In the genomic region with DNA sequence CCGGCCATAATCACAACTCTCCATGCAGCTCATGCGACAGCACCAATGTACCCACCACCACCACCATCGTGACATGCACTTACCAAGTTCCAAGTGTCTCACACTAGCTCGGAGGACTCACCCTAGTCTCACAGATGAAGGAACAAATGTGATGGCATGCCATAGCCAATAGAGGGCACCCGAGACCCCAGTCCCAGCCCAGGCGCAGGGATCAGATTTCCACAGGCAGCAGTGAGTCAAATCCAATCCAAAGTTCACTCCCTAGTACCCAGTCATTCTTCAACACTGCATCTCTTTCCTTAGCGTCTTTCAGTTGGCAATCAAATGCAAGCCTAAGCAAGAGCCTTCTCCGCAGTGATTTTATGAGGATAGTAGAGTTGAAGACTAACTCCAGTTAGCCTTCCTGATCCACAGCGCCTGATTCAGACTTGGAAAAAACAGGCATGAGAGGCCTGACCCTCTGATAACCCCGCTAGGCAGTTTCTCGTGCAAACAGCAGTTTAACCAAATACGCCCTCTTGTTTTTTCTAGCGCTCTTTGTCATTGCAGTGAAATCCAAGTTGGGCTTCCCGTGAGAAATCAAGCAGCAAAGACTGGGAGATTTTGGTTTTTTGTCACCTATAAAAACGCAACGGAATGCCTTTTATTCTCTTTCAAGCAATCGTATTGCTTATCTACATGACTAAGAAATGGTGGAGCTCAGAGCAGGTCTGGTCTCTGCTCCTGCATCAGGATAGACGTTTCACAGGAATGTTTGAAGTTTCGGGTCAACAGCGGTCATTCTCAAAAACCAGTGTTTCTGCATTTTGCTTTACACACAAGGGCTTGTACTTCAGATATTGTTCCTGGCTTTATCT, we compare ENCODE assay signal across 7 mouse cellular contexts. TPM values are rescaled to one million over a fixed set of nuclear protein-coding genes. Genes with fewer than 3 reads are reported as not detected.
DNase-seq lines count a peak whose midpoint lies in the region; ATAC-seq and TF ChIP-seq lines count a peak whose summit lies in the region.

No protein-coding gene starts in this region.

- no peak overlapping the region for H3K9ac ChIP-seq in lung, embryonic 14.5 days

- peak overlapping the region; percentile 45 for H3K4me2 ChIP-seq in lung, embryonic 14.5 days

- 31% methylated on average over 20 of the region's 20 CpGs for WGBS in kidney, adult 2 months
- WGBS in lung, embryonic 14.5 days, result 15% methylated on average over 20 of the region's 20 CpGs
- 11% methylated on average over 20 of the region's 20 CpGs for WGBS in small intestine, adult 2 months

- no peaks in the 10 kb centered on the region for H3K27me3 ChIP-seq in kidney, adult 2 months (replicated peaks; ENCODE audit: control insufficient read depth, insufficient read depth, low read length)
- H3K27me3 ChIP-seq in lung, embryonic 14.5 days (ENCODE audit: insufficient read depth, low read length), result no peaks in the 10 kb centered on the region
- no peaks in the 10 kb centered on the region for H3K27me3 ChIP-seq in small intestine, adult 2 months (ENCODE audit: control insufficient read depth, insufficient read depth, low read length)

- peak; percentile 93 for DNase-seq in 3T3-L1 (ENCODE audit: low read depth, low spot score)
- DNase-seq in B cell, adult 2 months, result peak; percentile 26 to 38
- peak; percentile 51 for DNase-seq in c-Kit-positive CD71-negative TER-119-negative erythroid progenitor cells, embryonic 14.5 days (ENCODE audit: low read depth)
- DNase-seq in heart, adult 8-10 months (ENCODE audit: low spot score), result peak; percentile 32
- peak; percentile 69 for DNase-seq in kidney, adult 2 months
- peak; percentile 83 for DNase-seq in lung, embryonic 14.5 days

- H3K4me1 ChIP-seq in kidney, adult 2 months (ENCODE audit: control insufficient read depth, insufficient read depth, low read length), result no peaks in the 10 kb centered on the region
- H3K4me1 ChIP-seq in lung, embryonic 14.5 days (ENCODE audit: insufficient read depth), result peaks cover 3% of the 10 kb centered on the region; the same call in 1 of the 2 replicates
- peaks cover 2% of the 10 kb centered on the region; the same call in 1 of the 2 replicates for H3K4me1 ChIP-seq in small intestine, adult 2 months (ENCODE audit: control insufficient read depth, insufficient read depth, insufficient read length, low read length)

- H3K4me3 ChIP-seq in kidney, adult 2 months (ENCODE audit: insufficient read depth, low read depth, low read length), result no peak overlapping the region
- H3K4me3 ChIP-seq in lung, embryonic 14.5 days (ENCODE audit: low read depth, low read length), result no peak overlapping the region
- H3K4me3 ChIP-seq in small intestine, adult 2 months (ENCODE audit: low read depth, low read length), result no peak overlapping the region

- TF ChIP-seq CTCF in kidney, adult 2 months (conservative IDR thresholded peaks at IDR 0.05; ENCODE audit: insufficient read depth, insufficient read length, low read depth, low read length), result peak; percentile 82
- peak; percentile 76 for TF ChIP-seq CTCF in lung, embryonic 14.5 days (IDR thresholded peaks at IDR 0.05; ENCODE audit: low read depth)
- TF ChIP-seq CTCF in small intestine, adult 2 months (IDR thresholded peaks at IDR 0.05; ENCODE audit: extremely low read depth, insufficient read length, insufficient replicate concordance, low read depth, low read length), result peak; percentile 83; the same call in 1 of the 2 replicates

- H3K27ac ChIP-seq in kidney, adult 2 months (ENCODE audit: insufficient read depth, low read depth, low read length), result no peak overlapping the region
- peak overlapping the region; percentile 50; the same call in 1 of the 2 replicates for H3K27ac ChIP-seq in lung, embryonic 14.5 days (ENCODE audit: low read depth)
- peak overlapping the region; percentile 14; the same call in 1 of the 2 replicates for H3K27ac ChIP-seq in small intestine, adult 2 months (ENCODE audit: insufficient read depth, low read depth, low read length)

- peak; percentile 82 for ATAC-seq in lung, embryonic 14.5 days (ENCODE audit: insufficient read depth)

- TF ChIP-seq POLR2A in kidney, adult 2 months (IDR thresholded peaks at IDR 0.05; ENCODE audit: low read depth, low read length), result no peak
- no peak for TF ChIP-seq POLR2A in small intestine, adult 2 months (IDR thresholded peaks at IDR 0.05; ENCODE audit: low read depth, low read length)

- H3K9me3 ChIP-seq in lung, embryonic 14.5 days (ENCODE audit: low read depth, low read length), result no peaks in the 10 kb centered on the region

- H3K36me3 ChIP-seq in kidney, adult 2 months (ENCODE audit: control insufficient read depth, insufficient read depth, low read length), result no peaks in the 10 kb centered on the region
- no peaks in the 10 kb centered on the region for H3K36me3 ChIP-seq in lung, embryonic 14.5 days (ENCODE audit: insufficient read depth)
- H3K36me3 ChIP-seq in small intestine, adult 2 months (ENCODE audit: control insufficient read depth, insufficient read depth, low read length), result no peaks in the 10 kb centered on the region

RNA-seq across cellular contexts. Expression of gene Mtap, which starts 8.6 kb away (rescaled TPM):
- 10 to 100 TPM; 19.9 to 23.2 (median 22.0) TPM for total RNA-seq in heart, adult 8-10 months (2022)
- polyA plus RNA-seq in kidney, adult 2 months (2012; rRNA removed), result 8.2 and 11.1 TPM in 2 replicates
- polyA plus RNA-seq in lung, embryonic 14.5 days (2014; fragmentation: Nextera tagmentation; extraction: Ambion mirVana), result 74.6 and 75.3 TPM in 2 replicates
- polyA plus RNA-seq in small intestine, adult 2 months (2012; rRNA removed), result 0.76 and 0.87 TPM in 2 replicates

Comparison
In these comparisons a context has a peak if more than half of its experiments do, and no peak if none do; other contexts are left out.
1. DNase-seq: peak in every context shown above with its lines; median percentile 93 in 3T3-L1; 83 in lung, embryonic 14.5 days; 69 in kidney, adult 2 months; 51 in c-Kit-positive CD71-negative TER-119-negative erythroid progenitor cells, embryonic 14.5 days; 32 in B cell, adult 2 months; 32 in heart, adult 8-10 months.